Mouse (Mus musculus) cortical plate, adult 2 months (tissue): Measurements from ENCODE around the gene Nobox.

Source experiments
- CTCF ChIP-seq: fragments of 200-500 bp; IDR thresholded peaks from 2 replicates; pipeline ENCODE4 v1.5.1; 2011; ENCODE audit warnings: mild to moderate bottlenecking, control low read depth, low read length; ENCODE audit not compliant: insufficient read depth; ENCODE audit errors: extremely low read depth
- POLR2A ChIP-seq: fragments of 200-500 bp; IDR thresholded peaks from 2 replicates; pipeline ENCODE4 v1.6.1; 2011; ENCODE audit warnings: mild to moderate bottlenecking, low read length, control low read depth; ENCODE audit not compliant: insufficient read depth; ENCODE audit errors: extremely low read depth

GRCm38 (mm10) chr6:43309454-43309853 is at the start of gene Nobox:
- TF ChIP-seq POLR2A (no peak), CTCF (no peak)
